Mouse (Mus musculus) midbrain, embryonic 15.5 days (tissue): ENCODE results near the gene Oas1g. TPM values are rescaled to one million over a fixed set of nuclear protein-coding genes. Genes with fewer than 3 reads are reported as not detected.
"Not testable (repeated sequence)": the region's sequence is repeated elsewhere in the genome, so short reads cannot be mapped to it uniquely, and the experiment has no call there.

ENCODE experiments used
- ATAC-seq: fragments of 200-750 bp; cut with Nextera tagmentation; replicated peaks from 2 replicates; pipeline ENCODE4 v1.8.0; 2017; ENCODE audit warnings: moderate TSS enrichment
- H3K27ac ChIP-seq: fragments of 300-500 bp; sonication (generic); 2 replicates; pipeline ENCODE4 v1.5.1; 2015; ENCODE audit warnings: mild to moderate bottlenecking, inconsistent platforms
- H3K27me3 ChIP-seq: fragments of 300-500 bp; sonication (generic); replicated peaks from 2 replicates; pipeline ENCODE4 v1.6.1; 2015; ENCODE audit warnings: inconsistent platforms
- H3K36me3 ChIP-seq: fragments of 300-500 bp; sonication (generic); replicated peaks from 2 replicates; pipeline ENCODE4 v1.6.1; 2015; ENCODE audit warnings: inconsistent platforms
- H3K4me1 ChIP-seq: fragments of 300-500 bp; sonication (generic); 2 replicates; pipeline ENCODE4 v1.6.1; 2015; ENCODE audit warnings: inconsistent platforms
- H3K4me2 ChIP-seq: fragments of 300-500 bp; sonication (generic); 2 replicates; pipeline ENCODE4 v1.6.1; 2015; ENCODE audit warnings: inconsistent platforms, mild to moderate bottlenecking, moderate library complexity
- H3K4me3 ChIP-seq: fragments of 300-500 bp; sonication (generic); 2 replicates; pipeline ENCODE4 v1.5.1; 2015; ENCODE audit warnings: mild to moderate bottlenecking, inconsistent platforms
- H3K9ac ChIP-seq: fragments of 300-500 bp; sonication (generic); 2 replicates; pipeline ENCODE4 v1.6.1; 2015; ENCODE audit warnings: mild to moderate bottlenecking, inconsistent platforms
- H3K9me3 ChIP-seq: fragments of 300-500 bp; sonication (generic); 2 replicates; pipeline ENCODE4 v1.6.1; 2016; ENCODE audit warnings: inconsistent platforms
- WGBS: fragments of 180-500 bp; shearing (Covaris S2); methylation state at CpG from one replicate; pipeline ENCODE4 v1.1.7; 2015; ENCODE audit warnings: mixed read lengths; 5-methylcytosine and 5-hydroxymethylcytosine counted together
- polyA plus RNA-seq: library from polyadenylated mRNA; unstranded; fragments of >200 nt; fragmentation: Nextera tagmentation; extraction: Ambion mirVana; gene quantifications from 2 replicates; pipeline ENCODE4 v1.2.1, GENCODE M21; 2015

Oas1g gene
- polyA plus RNA-seq, 1 experiment from 2014 or later = 0.23 TPM

DNA sequence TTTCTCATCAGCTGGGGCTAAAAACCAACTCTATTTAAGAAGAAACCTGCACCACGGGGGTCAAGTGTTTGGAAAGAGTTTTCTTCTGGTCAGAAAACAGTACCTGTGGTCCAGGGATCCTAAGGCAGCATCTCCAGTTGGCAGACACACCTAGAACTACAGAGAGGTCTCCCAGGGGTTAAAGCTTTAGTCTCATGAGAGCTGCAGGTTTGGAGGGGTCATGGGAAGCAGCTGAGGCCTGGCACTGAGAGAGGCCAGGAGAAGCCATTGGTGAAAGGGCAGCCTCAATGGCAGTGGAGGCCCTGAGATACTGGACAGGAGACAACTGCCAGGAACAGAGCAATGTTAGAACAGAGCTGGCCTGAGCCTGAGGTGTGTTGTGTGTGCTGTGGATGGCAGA lies 13.3 kb upstream of the Oas1g start:
- Histone ChIP-seq H3K27ac (no peak overlapping the region), H3K27me3 (no peaks in the 10 kb centered on the region), H3K4me1 (no peaks in the 10 kb centered on the region), H3K9ac (no peak overlapping the region), H3K36me3 (no peaks in the 10 kb centered on the region), H3K9me3 (no peaks in the 10 kb centered on the region), H3K4me2 (no peak overlapping the region), H3K4me3 (no peak overlapping the region)
- 62% methylated on average over 1 of the region's 1 CpGs for WGBS
- ATAC-seq = no peak

DNA sequence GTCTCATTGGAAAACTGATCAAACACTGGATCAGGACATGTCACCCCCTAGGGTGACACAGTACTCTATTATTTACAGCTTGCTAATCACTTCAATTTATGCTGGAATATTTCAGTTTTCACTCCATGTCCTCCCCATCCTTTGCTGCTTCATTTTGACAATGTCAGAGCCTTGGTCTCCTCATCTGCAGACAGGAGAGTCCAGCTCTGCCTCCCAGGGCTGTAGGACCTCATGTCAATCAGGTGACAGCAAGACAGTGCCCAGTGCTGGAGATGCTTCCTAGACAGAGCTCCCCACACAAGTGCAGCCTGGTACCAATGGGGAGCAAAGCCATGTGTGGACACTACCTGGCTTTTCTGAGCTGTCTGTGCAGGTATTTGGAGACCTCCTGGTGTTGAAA lies 11.3 kb upstream of the Oas1g start:
- ATAC-seq = no peak
- Histone ChIP-seq H3K27me3 (no peaks in the 10 kb centered on the region), H3K9ac (no peak overlapping the region), H3K27ac (no peak overlapping the region), H3K9me3 (no peaks in the 10 kb centered on the region), H3K36me3 (no peaks in the 10 kb centered on the region), H3K4me2 (no peak overlapping the region), H3K4me1 (no peaks in the 10 kb centered on the region), H3K4me3 (no peak overlapping the region)

DNA sequence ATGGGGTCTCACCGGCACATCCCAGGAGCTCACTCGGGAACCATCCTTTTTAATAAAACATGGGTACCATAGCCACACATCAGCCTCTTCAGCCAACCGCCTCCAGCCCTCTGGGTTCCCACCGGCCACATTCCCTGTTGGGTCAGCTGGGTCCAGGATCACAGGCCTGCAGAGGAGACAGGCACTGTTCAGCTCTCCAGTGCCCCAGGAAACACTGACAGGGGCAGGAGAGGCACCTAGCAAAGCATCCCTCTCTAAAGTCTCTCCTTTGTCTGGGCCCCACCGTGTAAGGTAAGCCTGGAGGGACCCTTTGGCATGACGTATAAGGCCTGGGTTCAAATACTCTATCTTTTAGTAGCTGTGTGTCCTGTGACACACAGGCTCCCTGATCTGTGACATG lies 10.9 kb upstream of the Oas1g start:
- WGBS = 81% methylated on average over 6 of the region's 6 CpGs
- H3K27ac ChIP-seq = no peak overlapping the region
- H3K27me3 ChIP-seq = no peaks in the 10 kb centered on the region
- H3K9me3 ChIP-seq = no peaks in the 10 kb centered on the region
- no peak for ATAC-seq
- no peak overlapping the region for H3K9ac ChIP-seq
- no peaks in the 10 kb centered on the region for H3K4me1 ChIP-seq
- H3K4me2 ChIP-seq = no peak overlapping the region
- no peak overlapping the region for H3K4me3 ChIP-seq
- H3K36me3 ChIP-seq = no peaks in the 10 kb centered on the region

DNA sequence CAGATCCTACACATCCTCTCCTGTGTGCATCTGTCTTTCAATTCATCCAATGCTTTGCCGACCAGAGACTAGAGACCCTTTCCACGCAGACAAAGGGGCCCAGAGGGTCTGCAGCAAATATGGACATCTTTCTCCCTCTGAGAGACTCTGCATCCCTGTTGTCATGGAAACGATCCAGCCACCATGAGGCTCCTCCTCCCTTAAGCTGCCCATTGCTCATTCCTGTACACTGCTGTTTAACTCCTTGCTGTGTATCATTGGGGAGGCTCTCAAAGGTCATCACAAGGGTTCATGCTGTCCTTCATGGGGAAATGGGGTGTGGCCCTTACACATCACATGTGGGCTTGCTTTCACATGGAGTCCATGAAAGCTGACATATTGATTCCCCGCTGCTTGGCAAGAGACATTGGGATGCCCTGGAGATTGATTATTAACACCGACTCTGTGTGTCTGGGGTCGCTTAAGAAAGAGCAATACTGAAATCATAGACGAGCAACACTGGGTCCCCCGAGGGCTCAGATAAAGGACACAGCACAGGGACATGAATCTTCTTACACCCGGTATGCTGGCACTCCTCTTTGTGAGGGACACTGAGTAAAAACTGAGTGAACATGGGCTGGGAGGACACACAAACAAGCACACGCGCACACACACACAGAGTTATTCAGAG lies 8.0 kb upstream of the Oas1g start:
- 79% methylated on average over 11 of the region's 11 CpGs for WGBS
- no peak for ATAC-seq
- Histone ChIP-seq H3K36me3 (no peaks in the 10 kb centered on the region), H3K4me1 (no peaks in the 10 kb centered on the region), H3K4me3 (no peak overlapping the region), H3K9ac (no peak overlapping the region), H3K4me2 (no peak overlapping the region), H3K9me3 (no peaks in the 10 kb centered on the region), H3K27ac (no peak overlapping the region), H3K27me3 (no peaks in the 10 kb centered on the region)

- not testable (repeated sequence) for H3K9ac ChIP-seq, ATAC-seq, H3K4me3 ChIP-seq, H3K27me3 ChIP-seq, H3K4me1 ChIP-seq, H3K36me3 ChIP-seq, H3K27ac ChIP-seq, H3K9me3 ChIP-seq, H3K4me2 ChIP-seq
- 78% methylated on average over 2 of the region's 2 CpGs for WGBS
Measured at GRCm38 (mm10) chr5:120894692-120895091, 7.3 kb upstream of the Oas1g start.

DNA sequence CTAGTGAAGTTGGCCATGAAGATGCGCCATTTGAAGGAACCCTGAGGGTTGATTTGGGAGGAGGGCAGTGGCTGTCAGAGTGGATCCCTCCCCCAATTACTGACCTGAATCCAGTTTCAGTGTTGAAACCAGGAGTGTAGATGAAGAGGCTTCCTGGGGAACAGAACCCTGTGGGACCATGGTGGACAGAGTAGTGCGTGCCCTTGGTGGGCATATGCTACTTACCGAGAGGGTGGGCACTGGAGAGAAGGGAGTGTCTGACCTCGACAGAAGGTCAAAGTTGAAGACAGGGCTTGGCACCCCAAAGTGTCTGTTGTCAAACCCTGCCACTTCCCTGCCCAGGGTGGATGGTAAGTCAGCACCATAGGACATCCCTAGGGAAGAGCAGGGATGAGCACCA lies 6.5 kb upstream of the Oas1g start:
- not testable (repeated sequence) for H3K4me2 ChIP-seq, H3K27ac ChIP-seq, H3K27me3 ChIP-seq, H3K36me3 ChIP-seq, H3K4me3 ChIP-seq, H3K9me3 ChIP-seq, H3K4me1 ChIP-seq, ATAC-seq, H3K9ac ChIP-seq
- WGBS = 90% methylated on average over 4 of the region's 4 CpGs

- no peak for ATAC-seq
- H3K36me3 ChIP-seq = no peaks in the 10 kb centered on the region
- H3K4me1 ChIP-seq = no peaks in the 10 kb centered on the region
- H3K27me3 ChIP-seq = no peaks in the 10 kb centered on the region
- no peak overlapping the region for H3K27ac ChIP-seq
- H3K4me3 ChIP-seq = no peak overlapping the region
- no peak overlapping the region for H3K9ac ChIP-seq
- H3K9me3 ChIP-seq = no peaks in the 10 kb centered on the region
- no peak overlapping the region for H3K4me2 ChIP-seq
- WGBS = 78% methylated on average over 2 of the region's 2 CpGs
Measured at GRCm38 (mm10) chr5:120892243-120892660, 4.8 kb upstream of the Oas1g start.

- 82% methylated on average over 2 of the region's 2 CpGs for WGBS
- not testable (repeated sequence) for H3K27ac ChIP-seq, H3K9me3 ChIP-seq, ATAC-seq, H3K4me3 ChIP-seq, H3K9ac ChIP-seq, H3K4me2 ChIP-seq, H3K36me3 ChIP-seq, H3K4me1 ChIP-seq, H3K27me3 ChIP-seq
Measured at GRCm38 (mm10) chr5:120891566-120892242, 4.3 kb upstream of the Oas1g start.

- Histone ChIP-seq H3K4me3 (no peak overlapping the region), H3K9me3 (no peaks in the 10 kb centered on the region), H3K9ac (no peak overlapping the region), H3K4me2 (no peak overlapping the region), H3K4me1 (no peaks in the 10 kb centered on the region), H3K27ac (no peak overlapping the region), H3K27me3 (no peaks in the 10 kb centered on the region), H3K36me3 (no peaks in the 10 kb centered on the region)
- 56% methylated on average over 3 of the region's 3 CpGs for WGBS
- no peak for ATAC-seq
Measured at GRCm38 (mm10) chr5:120890991-120891390, 3.6 kb upstream of the Oas1g start.

DNA sequence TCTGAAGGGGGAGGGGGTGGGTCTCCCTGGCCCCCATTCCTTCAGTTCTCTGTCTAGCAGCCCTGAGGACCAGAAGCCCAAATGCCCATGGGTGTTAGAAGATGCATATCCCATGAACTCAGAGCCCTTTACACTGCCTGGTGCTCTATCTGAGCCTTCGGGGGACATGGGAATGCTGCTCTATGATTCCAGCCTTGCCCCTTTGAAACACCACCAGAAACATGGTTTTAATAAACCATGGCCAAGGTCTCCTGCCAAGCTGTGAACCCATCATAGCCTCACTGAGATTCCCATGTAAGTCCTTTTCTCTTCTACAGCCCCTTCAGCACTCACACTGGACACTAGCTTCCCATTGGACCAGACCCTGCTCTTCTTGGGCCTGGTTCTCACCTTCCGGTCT lies 2.6 kb upstream of the Oas1g start:
- Histone ChIP-seq H3K9ac (no peak overlapping the region), H3K27ac (no peak overlapping the region), H3K4me3 (no peak overlapping the region), H3K4me1 (no peaks in the 10 kb centered on the region), H3K27me3 (no peaks in the 10 kb centered on the region), H3K36me3 (no peaks in the 10 kb centered on the region), H3K4me2 (no peak overlapping the region), H3K9me3 (no peaks in the 10 kb centered on the region)
- no peak for ATAC-seq
- WGBS = 76% methylated on average over 2 of the region's 2 CpGs

DNA sequence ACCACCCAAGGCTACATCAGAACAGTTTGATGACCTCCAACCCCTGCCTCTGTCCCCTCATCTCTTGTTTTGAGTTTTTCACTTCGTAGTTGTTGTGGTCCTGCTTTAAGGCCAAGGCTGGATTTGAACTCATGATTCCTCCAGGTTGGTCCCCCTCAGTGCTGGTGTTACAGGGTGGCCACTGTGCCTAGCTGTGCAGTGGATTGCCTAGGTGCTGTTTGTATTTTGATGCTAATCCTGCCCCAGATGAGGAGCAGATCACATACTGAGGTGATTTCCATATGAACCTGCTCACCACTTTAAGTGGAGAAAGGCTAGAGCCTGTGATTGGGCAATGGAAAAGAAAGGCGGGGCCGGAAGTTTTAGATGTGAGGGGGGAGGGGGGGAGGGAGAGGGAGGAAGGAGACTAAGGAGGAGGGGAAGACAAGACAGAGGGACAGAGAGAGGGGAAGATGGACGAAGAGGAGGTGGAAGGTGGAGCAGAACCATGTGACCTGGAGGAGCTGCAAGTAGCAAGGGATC lies 942 bp upstream of the Oas1g start:
- H3K4me1 ChIP-seq, H3K4me3 ChIP-seq, H3K9me3 ChIP-seq, ATAC-seq, H3K4me2 ChIP-seq, H3K27me3 ChIP-seq, H3K9ac ChIP-seq, H3K36me3 ChIP-seq, H3K27ac ChIP-seq: not testable (repeated sequence)
- WGBS = 43% methylated on average over 4 of the region's 4 CpGs

GRCm38 (mm10) chr5:120887831-120888230 lies 418 bp upstream of the Oas1g start:
- ATAC-seq = no peak
- H3K4me1 ChIP-seq = no peaks in the 10 kb centered on the region
- H3K27me3 ChIP-seq = no peaks in the 10 kb centered on the region
- no peaks in the 10 kb centered on the region for H3K9me3 ChIP-seq
- H3K9ac ChIP-seq = no peak overlapping the region
- 61% methylated on average over 6 of the region's 6 CpGs for WGBS
- no peak overlapping the region for H3K4me2 ChIP-seq
- H3K4me3 ChIP-seq = no peak overlapping the region
- no peak overlapping the region for H3K27ac ChIP-seq
- no peaks in the 10 kb centered on the region for H3K36me3 ChIP-seq

GRCm38 (mm10) chr5:120881681-120882080 lies 5.7 kb downstream of the Oas1g start:
- H3K4me3 ChIP-seq, H3K9me3 ChIP-seq, H3K4me2 ChIP-seq, ATAC-seq, H3K27me3 ChIP-seq, H3K4me1 ChIP-seq, H3K9ac ChIP-seq, H3K36me3 ChIP-seq, H3K27ac ChIP-seq: not testable (repeated sequence)
- 94% methylated on average over 6 of the region's 6 CpGs for WGBS
